Mouse (Mus musculus) 3134 (cell line): ENCODE results near the gene Ddb1.
A peak's percentile ranks its signal among the peaks of the same experiment; 100 is the strongest.
"Not testable (repeated sequence)": the region's sequence is repeated elsewhere in the genome, so short reads cannot be mapped to it uniquely, and the experiment has no call there.

Experiments used
- DNase-seq: peaks from one replicate; pipeline ENCODE4 v3.0.0-alpha.2; 2011; ENCODE audit warnings: low spot score; ENCODE audit not compliant: insufficient read length; ENCODE audit errors: extremely low read depth

Gene Ddb1

GRCm38 (mm10) chr19:10605293-10605900 lies at the start of gene Ddb1, which contains the start of gene Tkfc:
TSS of gene Ddb1 (plus strand) at chr19:10605327.
TSS of gene Tkfc (minus strand) at chr19:10605654.
- DNase-seq, result peak; percentile 98

GRCm38 (mm10) chr19:10555624-10556510 lies 49.3 kb upstream of the Ddb1 start, which contains the start of gene Tmem216:
TSS of gene Tmem216 (minus strand) at chr19:10556238.
- peak; percentile 82 for DNase-seq

- no peak for DNase-seq
These were observed 48.1 kb upstream of the Ddb1 start for GRCm38 (mm10) chr19:10557001-10557400.

- no peak for DNase-seq
These were observed 47.7 kb upstream of the Ddb1 start for GRCm38 (mm10) chr19:10557430-10557829.

GRCm38 (mm10) chr19:10557837-10558375 lies 47.2 kb upstream of the Ddb1 start:
- DNase-seq, result not testable (repeated sequence)

- peak; percentile 40 for DNase-seq
These were observed 45.0 kb upstream of the Ddb1 start for GRCm38 (mm10) chr19:10560108-10560507.

GRCm38 (mm10) chr19:10561558-10562314 lies 43.4 kb upstream of the Ddb1 start:
- DNase-seq, result peak; percentile 61

- no peak for DNase-seq
These were observed 42.8 kb upstream of the Ddb1 start for GRCm38 (mm10) chr19:10562351-10562750.

- no peak for DNase-seq
These were observed 40.8 kb upstream of the Ddb1 start for GRCm38 (mm10) chr19:10564278-10564677.

- peak; percentile 32 for DNase-seq
These were observed 39.9 kb upstream of the Ddb1 start for GRCm38 (mm10) chr19:10565217-10565616.

- DNase-seq, result no peak
These were observed 35.5 kb upstream of the Ddb1 start for GRCm38 (mm10) chr19:10569627-10570026.

- peak; percentile 93 for DNase-seq
These were observed 28.2 kb upstream of the Ddb1 start, which contains the start of the genes Cyb561a3 and Tmem138 for GRCm38 (mm10) chr19:10576690-10577561. TSS of gene Cyb561a3 (plus strand) at chr19:10577172. TSS of gene Tmem138 (minus strand) at chr19:10577362.

- DNase-seq, result no peak
These were observed 25.0 kb upstream of the Ddb1 start for GRCm38 (mm10) chr19:10580102-10580501.

- no peak for DNase-seq
These were observed 24.4 kb upstream of the Ddb1 start for GRCm38 (mm10) chr19:10580761-10581160.

GRCm38 (mm10) chr19:10581984-10582383 lies 23.1 kb upstream of the Ddb1 start:
- DNase-seq, result no peak

- no peak for DNase-seq
These were observed 21.5 kb upstream of the Ddb1 start for GRCm38 (mm10) chr19:10583550-10584146.

GRCm38 (mm10) chr19:10585112-10585511 lies 20.0 kb upstream of the Ddb1 start:
- DNase-seq, result no peak

GRCm38 (mm10) chr19:10587231-10587630 lies 17.9 kb upstream of the Ddb1 start:
- no peak for DNase-seq

GRCm38 (mm10) chr19:10589127-10589857 lies 15.8 kb upstream of the Ddb1 start:
- no peak for DNase-seq
